Mouse (Mus musculus) heart, embryonic 13.5 days (tissue): ENCODE results near the gene Gm6882. TPM values are rescaled to one million over a fixed set of nuclear protein-coding genes. Genes with fewer than 3 reads are reported as not detected.
"Not testable (repeated sequence)": the region's sequence is repeated elsewhere in the genome, so short reads cannot be mapped to it uniquely, and the experiment has no call there.

ENCODE experiments used
- ATAC-seq: fragments of 200-750 bp; cut with Nextera tagmentation; 2 replicates; pipeline ENCODE4 v1.8.0; 2017; ENCODE audit warnings: moderate TSS enrichment; ENCODE audit not compliant: insufficient number of reproducible peaks, low FRiP score, low TSS enrichment; ENCODE audit errors: extremely low read depth
- H3K27ac ChIP-seq: fragments of 300-500 bp; sonication (generic); replicated peaks from 2 replicates; pipeline ENCODE4 v1.5.1; 2015; ENCODE audit warnings: moderate library complexity, mild to moderate bottlenecking, inconsistent platforms
- H3K27me3 ChIP-seq: fragments of 300-500 bp; sonication (generic); replicated peaks from 2 replicates; pipeline ENCODE4 v1.6.1; 2015; ENCODE audit warnings: mild to moderate bottlenecking, inconsistent platforms
- H3K36me3 ChIP-seq: fragments of 300-500 bp; sonication (generic); 2 replicates; pipeline ENCODE4 v1.6.1; 2015; ENCODE audit warnings: mild to moderate bottlenecking, inconsistent platforms
- H3K4me1 ChIP-seq: fragments of 300-500 bp; sonication (generic); 2 replicates; pipeline ENCODE4 v1.6.1; 2015; ENCODE audit warnings: inconsistent platforms
- H3K4me2 ChIP-seq: fragments of 300-500 bp; sonication (generic); 2 replicates; pipeline ENCODE4 v1.6.1; 2015; ENCODE audit warnings: inconsistent platforms, mild to moderate bottlenecking, moderate library complexity
- H3K4me3 ChIP-seq: fragments of 300-500 bp; sonication (generic); 2 replicates; pipeline ENCODE4 v1.5.1; 2015; ENCODE audit warnings: moderate library complexity, mild to moderate bottlenecking, inconsistent platforms
- H3K9ac ChIP-seq: fragments of 300-500 bp; sonication (generic); 2 replicates; pipeline ENCODE4 v1.6.1; 2015; ENCODE audit warnings: inconsistent platforms, mild to moderate bottlenecking, moderate library complexity
- H3K9me3 ChIP-seq: fragments of 300-500 bp; sonication (generic); 2 replicates; pipeline ENCODE4 v1.6.1; 2016; ENCODE audit warnings: inconsistent platforms
- WGBS: fragments of 180-500 bp; shearing (Covaris S2); methylation state at CpG from one replicate; pipeline ENCODE4 v1.1.7; 2015; ENCODE audit warnings: mixed read lengths; 5-methylcytosine and 5-hydroxymethylcytosine counted together
- polyA plus RNA-seq: library from polyadenylated mRNA; unstranded; fragments of >200 nt; fragmentation: Nextera tagmentation; extraction: Ambion mirVana; gene quantifications from 2 replicates; pipeline ENCODE4 v1.2.1, GENCODE M21; 2015

The Gm6882 gene
- polyA plus RNA-seq = not detected in 2 replicates

DNA sequence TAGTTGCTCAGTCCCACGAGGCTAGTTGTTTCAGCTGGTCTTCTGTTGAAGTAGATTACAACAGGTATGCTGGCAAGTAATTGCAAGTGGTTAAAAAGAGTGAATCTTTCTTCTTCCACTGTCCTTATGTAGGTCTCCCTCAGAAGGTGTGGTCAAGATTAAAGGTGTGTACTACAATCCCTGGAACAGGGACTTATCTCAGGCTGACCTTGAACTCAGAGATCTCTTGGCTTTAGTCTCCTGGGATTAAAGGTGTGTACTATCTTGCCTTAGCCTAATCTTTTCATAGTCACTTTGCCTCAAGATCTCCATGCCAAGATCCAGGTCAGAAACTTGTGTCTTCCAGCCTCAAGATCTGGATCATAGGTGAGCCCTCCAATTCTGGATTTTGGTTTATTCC is at the start of gene Gm6882:
TSS of gene Gm6882 (minus strand) at position 101 of the 400 bp plus-strand sequence.
- H3K4me3 ChIP-seq, ATAC-seq, H3K36me3 ChIP-seq, H3K9ac ChIP-seq, H3K4me1 ChIP-seq, H3K4me2 ChIP-seq, H3K27ac ChIP-seq, H3K9me3 ChIP-seq, H3K27me3 ChIP-seq: not testable (repeated sequence)
- 26% methylated on average over 1 of the region's 1 CpGs for WGBS

Other genes starting within 250 kb of the Gm6882 start
- gene Gm5157, start 242.3 kb downstream of the Gm6882 start, polyA plus RNA-seq = not detected in 2 replicates
- gene Vmn1r124, start 172.1 kb downstream of the Gm6882 start, polyA plus RNA-seq = not detected in 2 replicates
- gene Vmn1r125, start 160.6 kb downstream of the Gm6882 start, polyA plus RNA-seq = not detected in 2 replicates
- gene Vmn1r126, start 131.3 kb downstream of the Gm6882 start, polyA plus RNA-seq = not detected in 2 replicates
- gene Vmn1r127, start 112.9 kb downstream of the Gm6882 start, polyA plus RNA-seq = not detected in 2 replicates
- not detected in 2 replicates for gene Vmn1r128, start 83.4 kb downstream of the Gm6882 start, polyA plus RNA-seq
- gene Vmn1r129, start 71.5 kb downstream of the Gm6882 start, polyA plus RNA-seq = not detected in 2 replicates
- not detected in 2 replicates for gene Vmn1r130, start 79.0 kb upstream of the Gm6882 start, polyA plus RNA-seq
- gene Vmn1r131, start 113.3 kb upstream of the Gm6882 start, polyA plus RNA-seq = not detected in 2 replicates
- not detected in 2 replicates for gene Vmn1r132, start 181.3 kb upstream of the Gm6882 start, polyA plus RNA-seq